Mouse (Mus musculus) hindbrain, postnatal 0 days (tissue): ENCODE data around the gene Gm20695. TPM values are rescaled to one million over a fixed set of nuclear protein-coding genes. Genes with fewer than 3 reads are reported as not detected.

ENCODE experiments used
- ATAC-seq: fragments of 200-750 bp; cut with Nextera tagmentation; 2 replicates; pipeline ENCODE4 v1.8.0; 2017; ENCODE audit warnings: mild to moderate bottlenecking, moderate TSS enrichment, moderate library complexity
- DNase-seq: peaks from one replicate; pipeline ENCODE4 v3.0.0-alpha.2; 2015; ENCODE audit warnings: low spot score
- H3K27ac ChIP-seq: fragments of 300-500 bp; sonication (generic); 2 replicates; pipeline ENCODE4 v1.5.1; 2014; ENCODE audit warnings: mild to moderate bottlenecking
- H3K27me3 ChIP-seq: fragments of 300-500 bp; sonication (generic); 2 replicates; pipeline ENCODE4 v1.6.1; 2014; ENCODE audit warnings: low read length, mixed read lengths; ENCODE audit not compliant: insufficient read depth
- H3K36me3 ChIP-seq: fragments of 300-500 bp; sonication (generic); 2 replicates; pipeline ENCODE4 v1.6.1; 2014; ENCODE audit warnings: low read length, mixed read lengths; ENCODE audit not compliant: insufficient read depth
- H3K4me1 ChIP-seq: fragments of 300-500 bp; sonication (generic); 2 replicates; pipeline ENCODE4 v1.6.1; 2014; ENCODE audit warnings: antibody characterized with exemption, low read length, mixed read lengths; ENCODE audit not compliant: insufficient read depth
- H3K4me2 ChIP-seq: fragments of 300-500 bp; sonication (generic); 2 replicates; pipeline ENCODE4 v1.6.1; 2014; ENCODE audit warnings: low read depth, mild to moderate bottlenecking, low read length, moderate library complexity, mixed read lengths
- H3K4me3 ChIP-seq: fragments of 300-500 bp; sonication (generic); 2 replicates; pipeline ENCODE4 v1.5.1; 2014; ENCODE audit warnings: low read length
- H3K9ac ChIP-seq: fragments of 300-500 bp; sonication (generic); replicated peaks from 2 replicates; pipeline ENCODE4 v1.6.1; 2014; ENCODE audit warnings: mild to moderate bottlenecking, low read length, moderate library complexity, mixed read lengths
- H3K9me3 ChIP-seq: fragments of 300-500 bp; sonication (generic); 2 replicates; pipeline ENCODE4 v1.6.1; 2016; ENCODE audit warnings: low read length, mixed read lengths
- CTCF ChIP-seq: IDR thresholded peaks from 2 replicates; pipeline ENCODE4 v1.5.1; 2016; ENCODE audit warnings: antibody characterized with exemption, control low read depth, low read depth
- WGBS: fragments of 180-500 bp; shearing (Covaris S2); extraction: QIAGEN DNeasy Blood & Tissue Kit; methylation state at CpG from one replicate; pipeline ENCODE4 v1.1.7; 2014; 5-methylcytosine and 5-hydroxymethylcytosine counted together
- polyA plus RNA-seq: library from polyadenylated mRNA; unstranded; fragments of >200 nt; fragmentation: Nextera tagmentation; extraction: Ambion mirVana; gene quantifications from 2 replicates; pipeline ENCODE4 v1.2.1, GENCODE M21; 2015
- total RNA-seq: library from RNA; depleted of rRNA; stranded (reverse); fragments of >200 nt; gene quantifications from 2 replicates; pipeline ENCODE4 v1.2.3, GENCODE M21; 2014

Gene Gm20695
- total and polyA plus RNA-seq, 2 experiments from 2014 or later = 1.0 to 10.9 TPM

- no peak overlapping the region for H3K9ac ChIP-seq
- no peaks in the 10 kb centered on the region for H3K27me3 ChIP-seq
- no peak overlapping the region for H3K27ac ChIP-seq
- H3K4me3 ChIP-seq = no peak overlapping the region
- WGBS = 94% methylated on average over 3 of the region's 3 CpGs
- no peaks in the 10 kb centered on the region for H3K4me1 ChIP-seq
- TF ChIP-seq CTCF = no peak
- DNase-seq (no peak), ATAC-seq (no peak)
- peaks cover 30% of the 10 kb centered on the region for H3K36me3 ChIP-seq
- no peaks in the 10 kb centered on the region for H3K9me3 ChIP-seq
- no peak overlapping the region for H3K4me2 ChIP-seq
Observed at GRCm38 (mm10) chr16:3923515-3923914, 39.1 kb downstream of the Gm20695 start.

GRCm38 (mm10) chr16:3923966-3924365, 39.5 kb downstream of the Gm20695 start:
- no peaks in the 10 kb centered on the region for H3K27me3 ChIP-seq
- 90% methylated on average over 4 of the region's 4 CpGs for WGBS
- no peak overlapping the region for H3K9ac ChIP-seq
- ATAC-seq = no peak
- no peaks in the 10 kb centered on the region for H3K4me1 ChIP-seq
- H3K27ac ChIP-seq = no peak overlapping the region
- TF ChIP-seq CTCF = no peak
- H3K36me3 ChIP-seq = peaks cover 30% of the 10 kb centered on the region
- H3K4me2 ChIP-seq = no peak overlapping the region
- H3K4me3 ChIP-seq = no peak overlapping the region
- H3K9me3 ChIP-seq = no peaks in the 10 kb centered on the region
- no peak for DNase-seq

GRCm38 (mm10) chr16:3928582-3928981, 44.1 kb downstream of the Gm20695 start:
- 75% methylated on average over 1 of the region's 1 CpGs for WGBS
- Histone ChIP-seq H3K9ac (no peak overlapping the region), H3K36me3 (peaks cover 22% of the 10 kb centered on the region), H3K4me2 (no peak overlapping the region), H3K4me1 (no peaks in the 10 kb centered on the region), H3K27me3 (no peaks in the 10 kb centered on the region), H3K4me3 (no peak overlapping the region), H3K27ac (no peak overlapping the region), H3K9me3 (no peaks in the 10 kb centered on the region)
- DNase-seq (no peak), ATAC-seq (no peak)
- TF ChIP-seq CTCF = no peak

- no peak for TF ChIP-seq CTCF
Observed at GRCm38 (mm10) chr16:3929151-3929550, 44.7 kb downstream of the Gm20695 start.

GRCm38 (mm10) chr16:3933536-3933935, 49.1 kb downstream of the Gm20695 start:
- no peaks in the 10 kb centered on the region for H3K27me3 ChIP-seq
- H3K4me1 ChIP-seq = no peaks in the 10 kb centered on the region
- H3K9ac ChIP-seq = no peak overlapping the region
- WGBS = 94% methylated on average over 6 of the region's 6 CpGs
- H3K27ac ChIP-seq = no peak overlapping the region
- no peak overlapping the region for H3K4me3 ChIP-seq
- peaks cover 47% of the 10 kb centered on the region for H3K36me3 ChIP-seq
- no peak for DNase-seq
- H3K9me3 ChIP-seq = no peaks in the 10 kb centered on the region
- H3K4me2 ChIP-seq = no peak overlapping the region
- TF ChIP-seq CTCF = no peak
- ATAC-seq = no peak

More at GRCm38 (mm10) chr16:3929151-3929550, 44.7 kb downstream of the Gm20695 start:
- no peaks in the 10 kb centered on the region for H3K4me1 ChIP-seq
- no peak overlapping the region for H3K27ac ChIP-seq
- WGBS = 68% methylated on average over 7 of the region's 7 CpGs
- no peaks in the 10 kb centered on the region for H3K9me3 ChIP-seq
- no peak overlapping the region for H3K4me2 ChIP-seq
- peaks cover 28% of the 10 kb centered on the region for H3K36me3 ChIP-seq
- DNase-seq (no peak), ATAC-seq (no peak)
- no peaks in the 10 kb centered on the region for H3K27me3 ChIP-seq
- no peak overlapping the region for H3K4me3 ChIP-seq
- no peak overlapping the region for H3K9ac ChIP-seq

GRCm38 (mm10) chr16:3934091-3934490, 49.6 kb downstream of the Gm20695 start:
- no peak overlapping the region for H3K27ac ChIP-seq
- H3K36me3 ChIP-seq = peaks cover 53% of the 10 kb centered on the region
- no peak overlapping the region for H3K4me3 ChIP-seq
- DNase-seq = no peak
- no peak overlapping the region for H3K9ac ChIP-seq
- no peak for ATAC-seq
- no peak overlapping the region for H3K4me2 ChIP-seq
- 97% methylated on average over 1 of the region's 1 CpGs for WGBS
- TF ChIP-seq CTCF = no peak
- no peaks in the 10 kb centered on the region for H3K9me3 ChIP-seq
- no peaks in the 10 kb centered on the region for H3K4me1 ChIP-seq
- H3K27me3 ChIP-seq = no peaks in the 10 kb centered on the region

GRCm38 (mm10) chr16:3934701-3935100, 50.3 kb downstream of the Gm20695 start:
- H3K9ac ChIP-seq = no peak overlapping the region
- peaks cover 52% of the 10 kb centered on the region for H3K36me3 ChIP-seq
- H3K4me1 ChIP-seq = no peaks in the 10 kb centered on the region
- ATAC-seq (no peak), DNase-seq (no peak)
- no peaks in the 10 kb centered on the region for H3K27me3 ChIP-seq
- H3K27ac ChIP-seq = no peak overlapping the region
- WGBS = 89% methylated on average over 4 of the region's 4 CpGs
- TF ChIP-seq CTCF = no peak
- H3K9me3 ChIP-seq = no peaks in the 10 kb centered on the region
- H3K4me2 ChIP-seq = no peak overlapping the region
- H3K4me3 ChIP-seq = no peak overlapping the region
